Mouse (Mus musculus): ENCODE measurements around the gene Cxcr4.

Cxcr4 gene

GRCm38 (mm10) chr1:128592211-128592741, at the start of gene Cxcr4:
Gene Cxcr4, minus strand, starts transcription at chr1:128592293.
- DNase-seq (ENCODE audit: low spot score), result peak; percentile 87

GRCm38 (mm10) chr1:128639707-128640107, 47.6 kb upstream of the Cxcr4 start:
- DNase-seq (ENCODE audit: low spot score), result peak; percentile 68

GRCm38 (mm10) chr1:128637230-128637740, 45.2 kb upstream of the Cxcr4 start:
- no peak for DNase-seq (ENCODE audit: low spot score)

GRCm38 (mm10) chr1:128636258-128637229, 44.5 kb upstream of the Cxcr4 start:
- no peak for DNase-seq (ENCODE audit: low spot score)

GRCm38 (mm10) chr1:128633711-128634379, 41.8 kb upstream of the Cxcr4 start:
- no peak for DNase-seq (ENCODE audit: low spot score)

GRCm38 (mm10) chr1:128632522-128632921, 40.4 kb upstream of the Cxcr4 start:
- DNase-seq (ENCODE audit: low spot score), result no peak

GRCm38 (mm10) chr1:128626144-128626678, 34.1 kb upstream of the Cxcr4 start:
- DNase-seq (ENCODE audit: low spot score), result no peak

GRCm38 (mm10) chr1:128623594-128623887, 31.4 kb upstream of the Cxcr4 start:
- peak; percentile 14 for DNase-seq (ENCODE audit: low spot score)

- peak; percentile 32 for DNase-seq (ENCODE audit: low spot score)
Observed at GRCm38 (mm10) chr1:128622867-128623593, 30.9 kb upstream of the Cxcr4 start.

GRCm38 (mm10) chr1:128617654-128618310, 25.7 kb upstream of the Cxcr4 start:
- DNase-seq (ENCODE audit: low spot score), result no peak

- DNase-seq (ENCODE audit: low spot score), result no peak
Observed at GRCm38 (mm10) chr1:128616586-128616985, 24.5 kb upstream of the Cxcr4 start.

- DNase-seq (ENCODE audit: low spot score), result no peak
Observed at GRCm38 (mm10) chr1:128615459-128615806, 23.3 kb upstream of the Cxcr4 start.

- DNase-seq (ENCODE audit: low spot score), result no peak
Observed at GRCm38 (mm10) chr1:128614653-128615458, 22.8 kb upstream of the Cxcr4 start.

- DNase-seq (ENCODE audit: low spot score), result no peak
Observed at GRCm38 (mm10) chr1:128608119-128608518, 16.0 kb upstream of the Cxcr4 start.

- DNase-seq (ENCODE audit: low spot score), result no peak
Observed at GRCm38 (mm10) chr1:128607423-128607822, 15.3 kb upstream of the Cxcr4 start.

- no peak for DNase-seq (ENCODE audit: low spot score)
Observed at GRCm38 (mm10) chr1:128605794-128606193, 13.7 kb upstream of the Cxcr4 start.

- no peak for DNase-seq (ENCODE audit: low spot score)
Observed at GRCm38 (mm10) chr1:128602688-128603385, 10.7 kb upstream of the Cxcr4 start.

GRCm38 (mm10) chr1:128602018-128602687, 10.1 kb upstream of the Cxcr4 start:
- DNase-seq (ENCODE audit: low spot score), result no peak

- no peak for DNase-seq (ENCODE audit: low spot score)
Observed at GRCm38 (mm10) chr1:128601307-128601706, 9.2 kb upstream of the Cxcr4 start.
